In the genomic region with DNA sequence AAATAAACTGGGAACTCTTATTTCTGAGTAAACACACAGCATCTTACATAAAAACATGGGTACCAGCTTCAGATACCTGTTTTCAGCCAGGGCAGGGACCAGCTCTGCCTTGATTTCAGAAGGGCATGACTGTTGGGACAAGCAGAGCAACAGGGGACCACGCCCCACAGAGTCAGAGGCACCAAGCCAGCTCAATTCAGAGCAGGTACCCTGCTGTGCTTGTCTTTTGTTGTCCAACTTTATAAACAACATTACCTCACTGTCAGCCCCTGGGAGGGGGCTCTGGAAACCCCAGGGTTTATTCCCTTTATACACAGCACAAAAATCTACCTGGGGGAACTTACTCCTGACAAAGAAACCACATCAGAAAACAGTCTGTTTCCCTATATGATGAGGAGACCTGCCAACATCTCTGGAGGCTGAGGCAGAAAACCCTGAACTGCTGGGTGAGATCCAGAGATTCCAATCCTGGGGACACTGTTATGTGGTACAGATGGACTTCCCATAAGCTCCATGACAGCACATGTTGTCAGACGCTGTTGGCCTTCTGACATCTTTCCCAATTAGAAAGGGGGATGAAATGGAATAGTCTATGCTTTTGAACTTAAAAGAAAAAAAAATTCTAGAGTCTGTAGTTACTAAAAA, we compare ENCODE assay signal across 26 mouse cellular contexts. TPM values are rescaled to one million over a fixed set of nuclear protein-coding genes. Genes with fewer than 3 reads are reported as not detected.
DNase-seq lines count a peak whose midpoint lies in the region; ATAC-seq and TF ChIP-seq lines count a peak whose summit lies in the region.
"Had no signal": no experiment of that assay in that cellular context is flagged by ENCODE, and none has a peak within 500 bp of the region (broad histone marks: within the 10 kb centered on the region; RNA-seq: fewer than 3 reads in every experiment).

No protein-coding gene starts in this region.

- H3K4me1 ChIP-seq in lung, postnatal 0 days (ENCODE audit: insufficient read depth, low read depth, low read length), result no peaks in the 10 kb centered on the region
- H3K4me1 ChIP-seq: embryonic facial prominence, embryonic 10.5 days; heart, embryonic 13.5 days; limb, embryonic 10.5 days; neural tube, embryonic 15.5 days had no signal

- H3K27me3 ChIP-seq in lung, postnatal 0 days (replicated peaks; ENCODE audit: insufficient read depth, low read length), result no peaks in the 10 kb centered on the region
- H3K27me3 ChIP-seq: heart, embryonic 13.5 days; hindbrain, embryonic 13.5 days; neural tube, embryonic 15.5 days had no signal

- no peak overlapping the region for H3K4me3 ChIP-seq in lung, postnatal 0 days (ENCODE audit: low read depth, low read length)
- H3K4me3 ChIP-seq: embryonic facial prominence, embryonic 10.5 days; heart, embryonic 13.5 days; hindbrain, embryonic 13.5 days; left cerebral cortex, adult 2 months; limb, embryonic 10.5 days; neural tube, embryonic 15.5 days had no signal

- H3K36me3 ChIP-seq in lung, postnatal 0 days (ENCODE audit: insufficient read depth, low read length), result no peaks in the 10 kb centered on the region

- no peaks in the 10 kb centered on the region for H3K9me3 ChIP-seq in lung, postnatal 0 days (ENCODE audit: low read length)
- H3K9me3 ChIP-seq: embryonic facial prominence, embryonic 10.5 days; G1E; heart, embryonic 13.5 days; hindbrain, embryonic 13.5 days; limb, embryonic 10.5 days; neural tube, embryonic 15.5 days had no signal

- no peak overlapping the region for H3K27ac ChIP-seq in lung, postnatal 0 days (ENCODE audit: low read length)
- H3K27ac ChIP-seq: embryonic facial prominence, embryonic 10.5 days; heart, embryonic 13.5 days; hindbrain, embryonic 13.5 days; left cerebral cortex, adult 2 months; limb, embryonic 10.5 days; neural tube, embryonic 15.5 days; stomach, postnatal 0 days had no signal

- H3K9ac ChIP-seq in lung, postnatal 0 days (replicated peaks; ENCODE audit: low read depth), result no peak overlapping the region
- H3K9ac ChIP-seq: forebrain, postnatal 0 days; heart, embryonic 13.5 days; hindbrain, embryonic 13.5 days; neural tube, embryonic 15.5 days had no signal

- TF ChIP-seq EP300 in lung, postnatal 0 days (IDR thresholded peaks at IDR 0.05), result no peak

- TF ChIP-seq CTCF in lung, postnatal 0 days (IDR thresholded peaks at IDR 0.05), result no peak

- DNase-seq in cerebellum, adult 11-12 months, result peak; percentile 45
- peak; percentile 72 for DNase-seq in ES-CJ7 (ENCODE audit: low read depth, low spot score)
- peak; percentile 45 to 61 for DNase-seq in cerebellum, adult 18-20 months
- DNase-seq in cerebellum, postnatal 14 days, result peak; percentile 49 to 66
- DNase-seq in kidney, postnatal 25 days, result no peak
- no peak for DNase-seq in urinary bladder, postnatal 10 days (ENCODE audit: low spot score)
- DNase-seq in lung, postnatal 0 days (ENCODE audit: low spot score), result no peak
- DNase-seq: adrenal gland, postnatal 10 days; forebrain, postnatal 0 days; gastrocnemius, postnatal 14 days; heart, adult 18-20 months; heart, postnatal 14 days; kidney, adult 11 months; liver; thymus, adult 2 months; thymus, postnatal 4 days had no signal

- no peak overlapping the region for H3K4me2 ChIP-seq in lung, postnatal 0 days (replicated peaks; ENCODE audit: low read depth, low read length)
- H3K4me2 ChIP-seq: heart, embryonic 13.5 days; hindbrain, embryonic 13.5 days; midbrain, embryonic 11.5 days; neural tube, embryonic 15.5 days had no signal

- no peak for ATAC-seq in cerebellum, adult (ENCODE audit: insufficient number of reproducible peaks, low FRiP score, low TSS enrichment)
- no peak for ATAC-seq in lung, postnatal 0 days
- ATAC-seq: forebrain, postnatal 0 days had no signal

- 80% methylated on average over 2 of the region's 2 CpGs for WGBS in lung, postnatal 0 days

RNA-seq across cellular contexts. Expression of gene B3gntl1, which starts 31.3 kb away (rescaled TPM):
- polyA plus RNA-seq in lung, postnatal 0 days (2015; fragmentation: Nextera tagmentation; extraction: Ambion mirVana), result 3.4 and 4.3 TPM in 2 replicates

RNA-seq across cellular contexts. Expression of gene Metrnl, which starts 59.7 kb away (rescaled TPM):
- polyA plus RNA-seq in lung, postnatal 0 days (2015; fragmentation: Nextera tagmentation; extraction: Ambion mirVana), result 22.3 and 23.6 TPM in 2 replicates
- polyA plus RNA-seq: G1E had no signal

Comparison
In these comparisons a context has a peak if more than half of its experiments do, and no peak if none do; other contexts are left out.
1. DNase-seq: peak in cerebellum, adult 11-12 months (single experiment), ES-CJ7 (single experiment), cerebellum, adult 18-20 months (2 of 2) and cerebellum, postnatal 14 days (2 of 2); none in kidney, postnatal 25 days (0 of 2), urinary bladder, postnatal 10 days (single experiment) and lung, postnatal 0 days (single experiment).